Mouse (Mus musculus): ENCODE results near the gene Selenoo.

Selenoo gene

DNA sequence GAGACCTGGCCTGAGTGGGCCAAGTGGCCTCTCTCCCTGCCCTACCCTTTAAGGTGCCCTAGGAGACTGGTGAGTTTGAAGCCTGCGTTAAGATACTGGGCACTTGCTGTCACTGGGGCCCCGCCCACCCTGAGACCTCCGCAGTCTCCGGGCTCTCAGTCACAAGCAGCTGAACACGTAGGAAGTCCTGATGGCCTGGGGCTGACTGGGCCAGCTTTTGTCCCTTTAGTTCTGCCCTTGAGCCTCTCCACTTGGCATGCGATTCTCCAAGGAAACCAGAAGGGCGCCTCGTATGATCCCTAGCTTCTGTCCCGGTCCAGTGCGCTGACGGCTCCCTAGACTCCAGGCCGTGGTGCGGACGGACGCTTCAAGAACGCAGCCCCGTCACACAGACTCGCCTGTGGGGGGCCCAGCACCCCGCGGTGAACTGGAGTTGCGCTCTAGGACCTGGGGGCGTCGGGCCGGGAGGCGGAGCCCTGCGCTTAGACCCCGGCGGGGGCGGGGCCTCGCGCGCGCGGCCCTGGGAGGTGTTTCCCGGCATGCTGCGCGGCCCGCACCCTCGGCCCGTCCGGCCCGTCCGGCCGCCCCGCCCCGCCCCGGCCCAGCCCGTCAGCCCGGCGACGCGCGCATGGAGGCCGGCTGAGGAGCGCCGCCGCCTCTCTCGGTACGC, 13.3 kb upstream of the Selenoo start:
- DNase-seq (ENCODE audit: low read depth, low spot score): peak; percentile 85

DNA sequence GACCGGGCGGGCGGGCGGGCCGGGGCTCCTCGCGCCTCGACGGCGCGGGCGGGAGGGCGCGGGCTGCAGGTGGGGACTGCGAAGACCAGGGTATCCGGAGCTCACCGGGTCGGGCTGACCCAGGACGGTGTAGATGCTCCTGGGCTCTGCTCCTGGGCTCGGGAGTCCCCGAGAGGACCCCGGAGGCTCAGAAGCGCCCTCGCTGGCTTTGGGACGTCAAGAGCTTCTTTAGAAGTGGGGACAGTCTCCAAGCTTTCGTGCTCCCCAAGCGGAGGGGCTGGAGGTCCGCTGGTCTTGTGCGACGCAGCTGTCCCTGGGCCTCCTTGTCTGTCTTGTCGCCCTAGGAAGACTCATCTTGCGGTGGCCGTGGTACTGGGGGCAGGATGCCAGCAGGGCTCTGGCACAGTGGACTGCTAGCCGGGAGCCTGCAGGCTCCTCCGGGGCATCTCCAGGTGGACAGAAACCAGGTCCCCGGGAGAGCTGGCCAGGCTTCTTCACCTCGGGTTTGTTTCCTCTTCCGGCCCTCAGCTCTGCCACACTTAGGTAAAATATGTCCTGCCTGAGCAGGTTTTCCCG, 12.6 kb upstream of the Selenoo start:
- DNase-seq (ENCODE audit: low read depth, low spot score): no peak

DNA sequence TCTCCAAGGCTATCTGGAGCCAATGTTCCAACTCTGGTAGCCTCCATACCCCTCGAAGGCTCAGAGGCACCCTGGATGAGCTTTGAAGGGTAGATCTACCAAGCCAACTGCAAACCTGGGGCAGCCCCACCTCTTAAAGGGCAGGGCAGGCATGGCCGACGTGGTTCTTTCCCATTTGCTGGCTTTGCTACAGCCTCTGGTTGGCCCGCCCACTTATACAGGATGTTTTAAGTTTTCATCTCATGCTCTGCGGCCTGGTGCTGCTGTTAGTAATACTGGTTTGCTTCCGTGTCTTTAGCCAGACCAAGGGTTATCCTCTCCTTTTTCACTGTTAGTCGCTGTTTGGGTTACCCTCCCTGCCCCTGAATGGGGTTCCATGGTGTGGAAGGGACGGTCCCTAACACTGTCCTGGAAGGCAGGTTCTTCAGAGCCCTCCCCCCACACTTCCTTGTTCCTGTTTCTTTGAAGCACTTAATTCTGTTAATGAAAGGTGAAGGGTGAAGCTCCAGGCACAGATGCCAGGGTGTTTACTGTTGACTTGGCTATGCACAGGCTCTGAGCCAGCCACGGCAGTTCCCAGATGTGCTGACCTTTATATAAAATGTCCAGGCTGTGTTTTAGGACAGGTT, 10.6 kb upstream of the Selenoo start:
- no peak for DNase-seq (ENCODE audit: low read depth, low spot score)

DNA sequence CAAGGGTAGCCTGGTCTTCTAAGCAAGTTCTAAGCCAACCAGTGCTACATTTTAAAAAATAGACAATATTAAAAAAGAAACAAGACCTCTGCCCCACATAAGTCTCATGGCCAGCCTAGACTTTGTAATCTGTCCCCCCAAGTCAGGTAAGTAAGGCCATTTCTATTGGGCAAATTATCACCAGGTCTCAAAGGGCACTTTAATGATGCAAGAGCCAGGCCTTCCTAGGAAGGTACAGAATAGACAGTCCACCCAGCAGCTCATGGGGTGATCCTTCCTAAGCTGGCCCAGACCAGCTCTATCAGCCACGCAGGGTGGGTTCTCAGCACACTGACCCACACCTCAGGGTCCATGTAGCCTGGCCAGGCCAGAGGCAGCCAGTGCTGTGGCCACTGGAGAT, 5.0 kb upstream of the Selenoo start:
- no peak for DNase-seq (ENCODE audit: low read depth, low spot score)

DNA sequence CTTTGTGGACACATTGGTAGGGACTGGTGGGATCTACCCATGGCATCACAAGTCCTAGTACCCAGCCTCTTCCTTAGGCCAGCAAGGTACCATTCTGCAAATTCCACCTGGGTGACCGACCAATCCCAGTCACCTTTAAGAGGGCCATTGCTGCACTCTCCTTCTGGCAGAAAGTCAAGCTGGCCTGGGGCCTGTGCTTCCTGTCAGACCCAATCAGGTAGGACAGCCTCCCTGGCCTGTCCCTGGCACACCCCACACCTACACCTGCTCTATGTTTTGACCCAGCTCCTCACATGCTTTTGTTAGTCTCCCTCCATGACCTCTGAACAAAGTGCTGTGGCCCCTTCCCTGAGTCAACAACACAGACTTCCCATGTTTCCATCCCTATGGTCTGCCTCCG, 4.1 kb upstream of the Selenoo start:
- no peak for DNase-seq (ENCODE audit: low read depth, low spot score)

DNA sequence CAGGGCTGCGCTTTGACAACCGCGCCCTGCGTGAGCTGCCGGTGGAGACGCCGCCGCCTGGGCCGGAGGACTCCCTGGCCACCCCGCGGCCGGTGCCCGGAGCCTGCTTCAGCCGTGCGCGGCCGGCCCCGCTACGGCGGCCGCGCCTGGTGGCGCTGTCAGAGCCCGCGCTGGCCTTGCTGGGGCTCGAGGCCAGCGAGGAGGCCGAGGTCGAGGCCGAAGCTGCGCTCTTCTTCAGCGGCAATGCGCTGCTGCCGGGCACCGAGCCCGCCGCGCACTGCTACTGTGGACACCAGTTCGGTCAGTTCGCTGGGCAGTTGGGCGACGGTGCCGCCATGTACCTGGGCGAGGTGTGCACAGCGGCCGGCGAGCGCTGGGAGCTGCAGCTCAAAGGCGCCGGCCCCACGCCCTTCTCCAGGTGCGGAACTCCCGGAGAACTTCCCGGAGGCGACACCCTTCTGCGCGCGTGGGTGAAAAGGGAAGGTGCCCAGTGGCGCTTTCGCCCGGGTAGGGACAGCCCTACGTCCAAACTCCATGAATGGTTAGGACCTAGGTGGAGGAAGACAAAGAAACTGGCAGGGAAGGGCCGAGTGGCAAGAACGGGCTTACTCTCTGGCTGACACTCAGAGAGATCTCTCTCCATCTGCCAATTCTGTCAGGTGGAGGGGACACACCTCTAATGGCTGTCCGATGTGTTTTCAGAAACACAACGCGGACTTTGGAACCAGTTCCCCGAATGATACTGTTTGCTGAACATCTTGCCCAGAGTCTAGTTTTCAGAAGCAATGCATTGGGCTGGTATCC, 566 bp downstream of the Selenoo start:
- DNase-seq (ENCODE audit: low read depth, low spot score): no peak

DNA sequence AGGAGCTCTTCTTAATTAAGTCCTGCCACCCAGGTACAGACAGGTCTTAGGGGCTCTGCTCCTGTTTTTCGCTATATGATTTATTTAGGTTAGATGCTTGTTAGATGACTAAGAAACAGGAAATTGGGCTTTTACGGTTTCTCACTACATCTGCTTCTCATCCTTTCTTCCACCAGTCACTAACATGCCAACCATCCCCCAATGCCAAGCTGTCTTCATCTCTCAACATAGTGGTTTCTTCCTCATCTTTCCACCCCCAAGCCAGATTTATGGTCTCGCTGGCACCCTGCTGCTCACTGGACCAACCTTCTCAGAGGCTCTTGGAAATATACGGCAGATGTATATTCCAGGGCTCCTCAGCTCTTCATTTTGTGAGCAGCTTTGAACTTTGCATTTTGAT, 1.8 kb downstream of the Selenoo start:
- no peak for DNase-seq (ENCODE audit: low read depth, low spot score)

DNA sequence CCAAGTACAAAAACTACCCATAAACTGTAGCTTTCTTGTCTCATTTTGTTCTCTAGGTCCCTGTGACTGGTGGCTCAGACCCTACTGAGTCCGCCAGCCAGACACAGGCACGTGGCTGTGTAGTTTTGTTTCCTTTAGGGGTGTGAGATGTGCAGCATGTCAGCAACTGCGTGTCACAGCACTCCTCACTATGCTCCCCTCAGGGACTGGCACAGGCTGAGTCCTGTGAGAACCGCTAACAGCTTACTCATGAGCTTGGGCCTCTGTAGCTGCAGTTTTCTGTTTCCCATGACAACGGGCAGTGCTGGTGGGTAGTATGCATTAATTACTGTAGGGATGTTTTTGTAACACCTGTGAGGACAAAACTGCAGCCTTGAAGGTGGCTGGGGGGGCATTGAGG, 3.3 kb downstream of the Selenoo start:
- DNase-seq (ENCODE audit: low read depth, low spot score): no peak

DNA sequence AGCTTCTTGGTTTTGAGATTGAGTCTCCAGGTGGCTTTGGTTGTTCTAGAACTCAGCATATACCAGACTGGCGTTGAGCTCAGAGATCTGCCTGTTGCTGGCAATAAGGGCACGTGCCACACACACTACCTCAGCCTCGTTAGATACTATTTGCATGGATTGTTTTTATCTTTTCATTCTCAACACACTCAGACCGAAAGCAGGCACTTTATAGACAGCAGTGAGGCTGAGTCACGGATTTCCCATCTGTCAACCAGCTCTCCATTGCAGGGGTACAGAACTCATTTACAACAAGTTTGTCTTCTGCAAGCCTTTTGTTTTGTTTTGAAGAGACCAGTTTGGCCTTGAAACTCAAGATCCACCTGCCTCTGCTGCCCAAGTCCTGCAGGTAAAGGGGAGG, 8.6 kb downstream of the Selenoo start:
- no peak for DNase-seq (ENCODE audit: low read depth, low spot score)

DNA sequence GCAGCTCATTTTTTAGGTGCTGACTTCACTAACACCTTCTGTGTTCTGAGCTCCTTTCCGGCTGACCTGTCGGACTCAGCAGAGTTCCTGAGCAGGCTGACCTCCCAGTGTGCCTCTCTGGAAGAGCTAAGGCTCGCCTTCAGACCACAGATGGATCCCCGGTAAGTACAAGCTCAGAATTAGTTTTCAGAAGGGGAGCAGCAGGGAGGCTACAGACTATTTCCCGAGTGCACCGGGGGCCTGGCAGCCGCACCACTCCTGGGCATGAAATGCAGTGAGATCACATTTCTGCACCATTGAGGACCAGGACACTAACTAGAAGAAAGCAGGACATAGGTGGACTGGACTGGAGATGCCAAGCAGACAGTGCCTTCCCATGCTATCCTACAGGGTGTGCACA, 9.7 kb downstream of the Selenoo start:
- DNase-seq (ENCODE audit: low read depth, low spot score): no peak

DNA sequence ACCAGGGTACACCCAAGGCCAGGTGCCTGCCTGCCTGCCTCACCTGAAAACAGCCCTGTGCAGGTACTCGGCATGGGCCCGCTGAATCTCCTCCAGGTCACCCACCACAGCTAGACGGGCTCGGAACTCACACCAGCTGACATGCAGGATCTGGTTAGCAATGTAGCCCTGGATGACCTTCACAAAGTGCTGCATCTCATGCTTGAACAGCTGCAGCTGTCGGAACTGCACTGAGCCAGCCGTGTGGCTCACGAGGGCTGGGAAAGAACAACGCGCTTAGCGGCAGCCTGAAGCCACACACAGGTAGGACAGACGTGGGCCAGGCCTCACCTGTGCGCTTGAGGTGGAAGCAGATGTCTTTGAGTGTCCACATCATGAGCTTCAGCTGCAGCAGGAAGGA, 11.9 kb downstream of the Selenoo start:
- no peak for DNase-seq (ENCODE audit: low read depth, low spot score)

DNA sequence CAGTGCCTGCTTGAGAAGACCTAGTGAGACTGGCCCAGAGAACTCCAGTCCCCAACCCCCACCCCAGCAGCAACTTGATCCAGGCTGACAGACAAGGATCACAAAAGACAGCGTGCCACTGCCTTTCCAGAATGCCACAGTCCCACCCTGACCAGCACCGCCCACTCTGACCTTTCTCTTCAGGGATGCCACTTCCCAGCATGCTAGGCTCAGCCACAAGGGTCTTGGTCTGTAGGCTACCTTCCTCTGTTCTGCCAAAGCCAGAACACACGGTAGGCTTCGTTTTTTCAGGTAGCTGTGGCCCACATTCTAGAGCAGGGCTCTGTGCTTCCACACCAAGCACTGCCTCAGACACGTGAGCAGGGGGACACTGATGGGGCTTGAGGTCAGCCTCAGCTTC, 13.8 kb downstream of the Selenoo start:
- no peak for DNase-seq (ENCODE audit: low read depth, low spot score)

DNA sequence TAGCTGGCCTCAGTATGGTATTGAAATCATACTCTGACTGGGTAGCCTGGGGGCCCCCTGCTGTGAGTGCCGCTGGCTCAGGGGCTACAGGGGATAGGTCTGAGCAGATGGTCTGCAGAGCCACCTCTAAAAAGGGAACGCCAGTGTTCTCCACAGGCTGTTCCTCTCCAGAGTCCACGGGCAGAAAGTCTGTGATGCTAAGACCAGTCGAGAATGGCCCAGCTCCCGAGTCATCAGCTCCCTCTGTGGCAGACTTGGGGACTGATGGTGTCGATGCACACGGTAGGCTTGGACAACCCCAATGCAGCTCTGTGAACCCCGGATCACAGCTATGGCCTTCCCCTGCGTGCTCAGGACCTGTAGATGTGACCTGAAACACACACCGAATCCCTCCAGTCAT, 15.0 kb downstream of the Selenoo start:
- DNase-seq (ENCODE audit: low read depth, low spot score): no peak

DNA sequence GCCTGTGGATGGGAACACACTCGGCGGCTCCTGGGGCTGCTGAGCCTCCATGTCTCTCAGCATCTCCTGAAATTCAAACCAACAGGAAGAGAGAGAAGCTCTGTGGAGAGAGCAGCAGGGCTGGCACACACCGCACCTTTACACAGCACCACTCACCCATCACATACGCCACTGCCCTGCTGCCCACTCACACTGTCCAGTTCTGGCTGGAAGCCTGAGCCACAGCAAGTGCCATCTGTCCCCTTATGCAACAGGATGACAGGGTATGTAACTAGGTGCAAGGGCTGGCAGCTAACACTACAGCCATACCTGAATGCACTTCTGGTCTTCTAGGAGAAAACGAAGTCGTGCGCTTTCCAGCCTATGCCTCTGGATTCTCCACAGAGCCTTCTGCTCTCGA, 15.5 kb downstream of the Selenoo start:
- DNase-seq (ENCODE audit: low read depth, low spot score): no peak

DNA sequence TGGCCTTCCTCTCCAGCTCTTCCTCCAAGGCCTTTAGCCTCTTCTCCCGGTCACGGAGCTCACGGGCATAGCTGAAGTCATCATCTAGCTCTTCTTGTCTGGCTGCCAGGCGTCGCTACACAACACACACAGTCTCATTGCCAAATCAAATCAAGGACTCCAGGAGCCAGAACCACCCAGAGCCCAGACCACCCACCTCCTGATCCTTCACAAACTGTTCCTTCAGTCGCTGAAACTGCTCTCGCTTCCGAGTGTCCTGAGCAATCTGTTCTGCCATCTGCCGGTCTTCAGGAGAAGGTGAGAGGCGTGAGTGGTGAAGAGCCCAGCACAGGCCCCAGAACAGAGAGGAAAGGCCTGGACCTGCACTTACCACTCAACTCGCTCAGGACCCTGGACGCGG, 17.2 kb downstream of the Selenoo start:
- DNase-seq (ENCODE audit: low read depth, low spot score): no peak

DNA sequence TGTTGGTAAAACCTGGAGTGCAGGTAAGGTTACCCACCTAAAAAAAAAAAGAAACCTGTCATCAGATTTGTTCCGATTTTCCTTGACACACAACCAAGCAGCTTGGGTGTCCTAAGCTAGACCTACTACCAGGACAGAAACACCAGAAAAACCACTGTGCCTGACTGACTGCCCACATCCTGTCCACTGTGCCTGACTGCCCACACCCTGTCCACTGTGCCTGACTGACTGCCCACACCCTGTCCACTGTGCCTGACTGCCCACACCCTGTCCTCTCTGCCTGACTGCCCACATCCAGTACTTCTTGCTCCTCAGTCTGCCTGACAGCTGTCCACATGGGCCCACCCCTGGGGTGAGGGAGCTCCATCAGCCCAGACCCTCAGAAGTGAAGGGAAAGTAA, 18.1 kb downstream of the Selenoo start:
- no peak for DNase-seq (ENCODE audit: low read depth, low spot score)

DNA sequence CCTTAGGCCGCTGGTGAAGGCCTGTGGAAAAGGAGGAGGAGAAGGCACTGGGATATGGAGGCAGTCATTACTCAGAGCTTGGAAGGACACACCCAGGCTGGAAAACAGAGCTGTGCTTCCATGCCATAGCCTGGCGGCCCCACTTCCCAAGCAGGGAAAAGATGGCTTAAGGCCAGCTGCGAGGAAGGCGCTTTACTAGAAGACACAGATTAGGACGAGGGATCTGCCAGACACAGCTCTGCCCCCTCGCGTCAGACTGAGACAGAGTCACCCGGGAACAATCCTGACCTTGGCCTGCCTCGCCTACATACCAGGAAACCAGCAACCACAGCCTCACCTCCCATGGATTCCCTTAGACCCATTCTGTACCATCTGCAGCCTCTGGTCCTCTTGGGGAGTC, 21.3 kb downstream of the Selenoo start:
- peak; percentile 69 for DNase-seq (ENCODE audit: low read depth, low spot score)

DNA sequence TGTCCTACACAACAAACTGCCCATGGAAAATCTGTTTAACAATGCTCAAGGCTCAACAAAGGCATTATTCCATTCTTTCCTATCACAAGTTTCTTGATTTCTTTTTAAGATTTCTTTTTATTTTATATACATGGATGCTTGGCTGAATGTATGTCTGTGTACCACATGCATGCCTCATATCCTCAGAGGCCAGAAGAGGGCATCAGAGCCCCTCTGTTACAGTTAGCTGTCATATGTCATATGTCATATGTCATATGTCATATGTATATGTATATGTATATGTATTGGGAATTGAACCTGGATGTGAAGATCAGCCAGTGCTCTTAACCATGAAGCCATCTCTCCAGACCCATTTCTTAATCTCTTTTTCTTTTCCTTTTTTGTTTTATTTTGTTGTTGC, 29.1 kb downstream of the Selenoo start:
- DNase-seq (ENCODE audit: low read depth, low spot score): no peak

DNA sequence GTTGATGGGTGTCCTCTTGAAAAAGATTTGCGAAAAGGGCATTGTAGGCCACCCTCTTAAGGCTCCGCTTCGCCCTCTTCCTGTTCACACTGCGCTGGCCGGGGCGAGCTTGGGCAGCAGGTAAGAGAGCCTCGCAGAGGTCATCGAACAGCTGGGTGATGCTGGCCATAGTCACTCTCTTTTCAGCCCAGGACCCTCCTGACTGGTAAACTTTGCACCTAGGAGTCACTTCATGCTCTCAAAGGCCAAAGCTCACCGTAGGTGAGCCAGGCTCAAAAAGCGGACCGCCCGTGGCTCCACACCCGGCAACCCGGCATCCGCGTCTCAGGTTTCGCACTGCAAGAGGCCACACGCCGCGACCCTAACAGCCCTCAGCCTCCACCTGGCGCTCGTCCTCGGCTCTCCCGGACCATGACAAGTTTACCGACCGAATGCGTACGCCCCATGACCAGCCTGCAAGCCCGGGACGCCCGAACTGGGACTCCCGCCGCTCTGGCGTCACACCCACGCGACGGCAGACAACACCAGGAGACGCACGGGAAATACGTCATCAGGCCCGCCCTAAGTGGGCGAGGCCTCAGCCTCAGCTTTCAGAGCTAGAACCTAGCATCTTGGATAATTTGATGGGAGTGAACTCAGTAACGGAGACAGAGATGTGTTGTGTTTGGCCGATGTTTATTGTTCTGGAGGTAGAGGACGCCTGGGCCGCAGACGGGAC, 33.9 kb downstream of the Selenoo start, which contains the start of gene Tubgcp6:
TSS of gene Tubgcp6 (minus strand) at position 464 of the 718 bp plus-strand sequence.
- DNase-seq (ENCODE audit: low read depth, low spot score): peak; percentile 98

DNA sequence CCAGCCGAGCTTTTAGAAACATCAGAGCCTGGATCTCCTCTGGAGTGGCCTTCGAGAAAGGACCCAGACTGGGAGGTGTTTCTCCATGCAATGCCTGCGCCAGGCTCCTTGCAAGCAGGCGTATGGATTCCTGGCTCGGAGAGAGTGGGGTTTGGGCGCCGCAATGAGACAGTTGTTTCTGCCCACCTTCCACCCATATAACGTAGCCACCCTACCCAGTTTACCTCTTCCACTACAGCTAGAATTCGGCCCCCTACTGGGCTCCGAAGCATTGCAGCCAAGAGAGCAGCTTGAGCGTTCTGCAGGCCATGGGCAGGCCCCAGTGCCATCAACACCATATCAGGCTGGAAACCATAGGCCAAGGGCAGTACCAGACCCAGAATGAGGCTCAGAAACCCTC, 34.7 kb downstream of the Selenoo start:
- DNase-seq (ENCODE audit: low read depth, low spot score): peak; percentile 75

DNA sequence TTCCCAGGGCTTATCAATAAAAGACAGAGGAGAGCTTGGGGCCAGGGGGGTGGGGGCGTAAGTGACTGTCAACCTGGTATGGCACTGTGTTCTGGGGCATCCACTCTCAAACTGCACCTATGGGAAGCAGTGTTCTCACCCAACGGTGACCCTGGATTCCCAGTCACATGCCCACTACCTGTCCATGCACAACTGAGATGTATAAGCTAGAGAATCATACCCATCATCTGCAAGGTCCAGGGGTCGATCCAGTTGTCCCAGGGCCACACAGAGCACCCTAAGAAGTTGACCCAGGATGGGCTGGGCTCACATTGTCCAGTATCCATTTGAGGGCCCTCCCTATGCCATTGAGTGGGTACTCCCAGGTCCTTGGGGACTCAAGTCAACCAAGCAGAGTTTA, 35.4 kb downstream of the Selenoo start:
- DNase-seq (ENCODE audit: low read depth, low spot score): no peak

DNA sequence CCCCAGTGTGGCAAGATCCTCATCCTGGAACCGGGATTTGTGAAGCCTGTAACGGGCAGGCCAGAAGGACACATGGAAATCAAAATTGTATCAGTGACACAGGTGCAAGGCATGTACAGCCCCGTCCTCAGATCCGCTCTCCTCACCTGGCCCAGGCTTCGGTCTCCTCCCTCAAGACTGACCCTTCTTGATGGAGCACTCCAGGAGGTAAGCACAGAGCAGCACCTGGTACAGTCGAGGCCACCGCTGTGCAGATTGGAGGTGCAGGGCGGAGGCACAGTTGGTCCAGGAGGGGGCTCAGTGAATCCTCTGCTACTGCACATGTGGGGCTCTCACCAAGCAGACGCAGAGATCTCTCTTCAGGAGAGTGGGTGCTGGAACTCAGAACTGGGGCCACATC, 36.5 kb downstream of the Selenoo start:
- DNase-seq (ENCODE audit: low read depth, low spot score): no peak
